Mouse (Mus musculus) gastrocnemius, adult 18-20 months (tissue): Measurements from ENCODE around the gene Ttc21a. TPM values are rescaled to one million over a fixed set of nuclear protein-coding genes. Genes with fewer than 3 reads are reported as not detected.

Experiments used
- DNase-seq: peaks from one replicate; pipeline ENCODE4 v3.0.0; 2021; ENCODE audit warnings: low spot score
- total RNA-seq, 2 experiments: library from RNA; stranded (reverse); gene quantifications; 2 replicates each; pipeline ENCODE4 v1.2.3; 2021

The Ttc21a gene
- total RNA-seq, 2 experiments from 2014 or later = not detected

DNA sequence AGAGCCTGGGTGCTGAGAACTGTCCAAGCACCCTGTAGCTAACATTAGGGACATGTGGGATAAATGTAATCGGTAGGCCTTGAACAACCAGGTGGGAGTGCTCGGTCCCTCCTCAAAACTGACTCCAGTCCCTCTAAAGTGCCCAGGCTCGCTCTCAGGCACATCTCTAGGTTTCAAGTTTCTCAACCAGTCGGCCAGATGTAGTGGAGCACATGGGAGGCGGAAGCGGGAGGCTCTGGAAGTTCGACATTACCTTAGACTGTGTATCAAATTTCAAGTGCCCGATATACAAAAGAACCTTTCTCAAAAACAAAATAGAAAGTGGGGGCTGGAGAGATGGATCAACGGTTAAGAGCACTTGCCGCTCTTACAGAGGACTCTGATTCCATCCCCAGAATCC is 2.2 kb downstream of the Ttc21a start:
- no peak for DNase-seq

DNA sequence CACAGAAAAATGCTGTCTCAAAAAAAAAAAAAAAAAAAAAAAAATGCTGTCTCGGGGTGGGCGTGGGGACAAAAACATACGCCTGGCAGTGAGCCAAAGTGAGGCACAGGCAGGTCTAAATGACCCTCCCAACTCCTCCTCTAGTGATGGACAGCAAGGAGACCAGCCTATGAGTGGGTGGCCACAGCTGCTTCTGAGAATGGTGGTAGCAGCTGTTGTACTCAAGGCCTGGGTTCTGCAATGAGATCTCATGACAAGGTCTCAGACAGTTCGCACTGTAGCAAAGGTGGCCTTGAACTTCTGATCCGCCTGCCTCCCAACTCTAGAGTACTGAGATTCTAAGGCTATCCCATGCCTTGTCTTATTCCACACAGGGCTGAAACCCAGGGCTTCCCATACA is 4.0 kb downstream of the Ttc21a start:
- no peak for DNase-seq

DNA sequence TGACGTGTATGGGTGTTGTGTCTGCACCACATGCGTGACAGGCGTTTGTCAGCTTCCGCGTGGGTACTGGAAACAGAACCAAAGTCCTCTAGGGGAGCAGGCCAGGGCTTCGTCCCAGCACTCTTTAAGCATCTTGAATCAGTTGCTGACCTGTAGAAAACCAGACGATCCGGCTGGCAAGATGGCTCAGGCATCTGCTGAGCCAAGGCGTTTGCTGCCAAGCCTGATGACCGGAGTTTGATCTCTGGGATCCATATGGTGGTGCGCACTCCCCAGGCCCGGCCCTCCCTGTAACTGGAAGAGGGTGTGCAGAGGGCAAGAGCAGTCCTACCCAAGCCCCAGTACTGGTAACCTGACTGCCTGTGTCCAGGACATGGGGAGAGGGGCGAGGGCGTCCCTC is 4.5 kb downstream of the Ttc21a start:
- DNase-seq = no peak

DNA sequence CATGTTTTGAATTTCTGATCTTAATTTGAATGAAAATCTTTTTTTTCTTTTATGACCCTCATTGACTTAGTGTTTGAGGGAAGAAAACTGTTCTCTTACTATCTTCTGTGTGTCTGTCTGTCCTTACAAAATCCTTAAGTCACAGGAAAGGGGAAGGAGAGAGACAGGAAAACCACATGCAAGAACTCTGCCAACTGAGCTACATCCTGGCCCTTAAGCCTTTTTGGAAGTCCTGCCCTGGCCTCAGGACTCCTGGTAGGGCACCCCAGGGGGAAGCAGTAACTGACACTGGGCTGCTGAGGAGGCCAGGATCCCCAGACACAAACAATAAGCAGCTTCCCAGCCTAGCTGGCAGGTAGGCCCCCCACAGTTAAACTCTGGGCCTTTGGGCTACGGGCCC is 5.9 kb downstream of the Ttc21a start:
- DNase-seq = no peak

DNA sequence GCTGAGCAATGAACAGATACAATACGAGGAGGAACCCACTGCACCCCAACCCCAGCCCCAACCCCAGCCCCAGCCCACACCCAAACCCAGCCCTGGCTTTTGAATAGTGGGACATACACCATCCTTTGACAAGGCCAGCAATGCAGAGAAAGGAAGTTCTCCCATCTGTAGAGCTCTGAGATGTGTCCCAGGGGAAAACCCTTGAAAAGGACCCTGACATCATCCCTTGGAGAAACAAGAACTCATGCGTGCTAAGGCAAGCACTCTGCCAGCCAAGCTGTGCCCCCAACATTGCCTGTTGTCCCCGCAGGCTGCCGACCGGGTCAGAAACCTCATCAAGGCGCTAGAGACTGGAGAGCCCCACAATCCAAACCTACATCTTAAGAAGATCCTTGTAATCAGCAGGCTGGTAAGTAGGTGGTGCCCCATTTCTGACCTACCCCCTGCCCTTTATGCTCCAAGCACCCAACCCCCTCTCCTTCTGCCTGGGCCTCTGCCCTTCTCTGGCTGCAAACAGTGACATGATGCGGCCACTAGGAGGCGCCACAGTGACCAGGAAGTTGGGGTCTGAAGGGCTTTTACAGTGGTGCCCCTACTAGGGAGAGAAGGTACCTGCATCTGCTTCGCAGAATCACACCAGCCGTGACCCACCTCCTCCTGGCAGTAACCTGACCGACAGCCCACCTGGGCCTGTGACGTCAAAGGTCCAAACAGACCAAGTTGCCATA is 7.9 kb downstream of the Ttc21a start:
- DNase-seq = no peak

DNA sequence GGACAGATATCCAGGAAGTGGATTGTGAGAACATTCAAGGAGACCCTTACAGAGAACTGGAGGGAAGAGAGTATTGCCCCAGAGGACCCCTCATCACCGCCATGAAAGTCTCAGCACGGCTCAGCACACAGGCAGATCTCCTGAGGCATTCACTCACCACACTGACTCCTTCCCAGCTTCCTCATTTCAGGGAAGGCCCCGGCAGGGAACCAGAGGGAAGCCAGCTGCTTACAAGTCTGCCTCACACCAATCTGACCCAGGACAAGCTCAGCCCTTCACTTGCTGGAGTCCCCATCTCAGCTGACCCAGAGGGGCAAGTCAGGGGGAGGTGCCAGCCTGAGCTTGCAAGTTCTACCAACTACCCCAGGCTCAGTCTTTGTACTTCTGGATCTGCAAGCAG is 11.4 kb downstream of the Ttc21a start:
- DNase-seq = no peak

DNA sequence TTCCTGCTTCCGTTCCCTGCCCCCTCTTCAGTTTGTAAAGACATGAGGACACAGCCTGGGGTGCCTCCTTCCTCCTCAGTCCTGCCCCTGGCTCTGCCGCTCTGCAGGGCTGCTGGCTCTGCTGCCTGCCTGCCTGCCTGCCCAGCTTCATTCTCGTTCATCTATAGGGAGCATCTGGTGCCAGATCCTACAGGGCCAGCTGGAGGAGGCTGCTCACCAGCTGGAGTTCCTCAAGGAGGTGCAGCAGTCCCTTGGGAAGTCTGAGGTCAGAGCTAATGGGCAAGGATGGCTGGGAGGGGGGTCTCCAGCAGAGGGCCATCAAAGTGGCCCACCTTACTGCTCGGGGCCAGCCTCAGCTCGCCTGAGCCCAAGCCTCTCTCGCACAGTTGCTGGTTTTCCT is 13.0 kb downstream of the Ttc21a start:
- no peak for DNase-seq

DNA sequence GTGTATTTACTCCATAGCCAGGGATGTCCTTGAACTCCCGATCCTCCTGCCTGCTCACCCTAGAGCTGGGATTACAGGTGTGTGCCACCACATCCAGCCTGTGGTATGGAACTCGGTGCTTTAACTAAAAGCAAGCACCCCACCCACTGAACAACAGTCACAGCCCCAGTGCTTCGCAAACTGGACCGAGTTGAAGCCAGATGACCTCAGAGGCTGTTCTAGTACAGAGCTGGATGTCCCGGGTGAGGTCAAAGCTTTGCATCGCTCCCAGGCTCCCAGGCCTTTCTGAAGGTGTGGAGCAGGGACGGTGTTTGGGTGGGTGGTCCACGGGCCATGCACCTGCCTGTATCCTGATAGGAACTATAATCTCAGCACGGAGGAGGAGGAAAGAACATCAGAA is 14.0 kb downstream of the Ttc21a start:
- DNase-seq = no peak

DNA sequence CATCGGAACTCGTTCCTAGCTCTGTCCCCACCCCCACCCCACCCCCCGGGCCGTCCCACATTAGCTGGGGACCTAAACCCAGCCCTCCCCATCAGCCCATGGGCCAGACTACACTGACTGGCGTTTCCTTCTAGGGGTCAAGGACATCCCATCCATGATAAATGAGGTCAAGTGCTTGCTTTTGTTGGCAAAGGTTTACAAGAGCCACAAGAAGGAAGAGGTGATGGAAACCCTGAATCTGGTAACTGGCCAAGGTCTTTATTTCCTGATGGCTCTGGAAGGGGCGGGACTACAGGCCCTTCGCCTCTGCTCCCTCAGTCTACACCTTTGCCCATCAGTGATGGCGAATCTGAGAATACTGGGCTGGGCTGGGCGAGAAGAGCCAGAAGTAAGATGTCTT is 21.4 kb downstream of the Ttc21a start:
- no peak for DNase-seq

DNA sequence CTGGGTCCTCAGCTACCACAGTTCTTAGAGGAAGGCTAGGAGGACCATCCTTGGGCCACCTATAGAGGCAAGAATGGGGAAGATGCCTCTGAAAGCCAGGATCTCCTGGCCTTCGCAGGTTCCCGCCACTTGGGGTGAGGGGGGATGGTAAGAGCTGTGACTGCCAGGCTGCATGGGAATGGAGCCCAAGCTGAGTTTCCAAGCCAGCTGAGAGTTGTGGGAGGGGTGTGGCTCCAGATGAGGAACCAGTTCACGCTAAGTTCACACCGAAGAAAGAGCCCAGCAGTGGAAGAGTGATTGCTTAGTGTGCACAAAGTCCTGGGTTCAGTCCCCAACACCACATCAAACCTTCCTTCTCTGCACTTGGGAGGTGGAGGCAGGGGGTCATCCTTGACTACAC is 24.8 kb downstream of the Ttc21a start:
- no peak for DNase-seq

DNA sequence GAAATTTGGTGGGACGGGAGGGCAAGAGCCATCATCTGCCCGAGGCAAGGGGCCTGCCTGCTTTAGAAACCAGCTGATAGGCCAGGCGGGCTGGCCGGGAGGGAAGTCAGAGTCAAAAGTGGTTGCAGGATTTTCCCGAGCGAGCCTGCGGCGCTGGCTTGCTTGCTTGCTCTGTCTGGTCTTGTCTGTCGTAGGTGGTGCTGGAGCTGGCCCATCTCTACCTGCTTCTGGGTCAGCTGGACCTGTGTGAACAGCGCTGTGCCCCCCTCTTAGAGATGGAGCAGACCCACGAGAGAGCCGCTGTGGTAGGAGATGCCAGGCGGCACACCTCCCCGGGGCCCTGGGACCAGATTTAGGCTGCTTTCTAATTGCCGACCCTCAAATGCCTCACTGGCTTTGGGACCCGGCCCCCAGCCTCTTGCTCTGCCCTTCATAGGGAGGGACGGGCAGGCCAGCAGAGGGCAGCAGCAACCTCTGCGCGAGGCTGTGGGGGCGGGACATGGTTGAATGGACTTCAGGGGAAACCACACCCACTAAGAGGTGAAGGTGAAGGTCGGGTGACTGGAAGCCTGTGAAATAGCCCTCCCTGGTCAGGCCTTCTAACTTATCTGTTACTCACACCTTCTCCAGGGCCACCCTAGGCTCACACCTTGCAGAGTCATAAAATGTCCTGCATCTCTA is 25.7 kb downstream of the Ttc21a start:
- peak; percentile 70 for DNase-seq

DNA sequence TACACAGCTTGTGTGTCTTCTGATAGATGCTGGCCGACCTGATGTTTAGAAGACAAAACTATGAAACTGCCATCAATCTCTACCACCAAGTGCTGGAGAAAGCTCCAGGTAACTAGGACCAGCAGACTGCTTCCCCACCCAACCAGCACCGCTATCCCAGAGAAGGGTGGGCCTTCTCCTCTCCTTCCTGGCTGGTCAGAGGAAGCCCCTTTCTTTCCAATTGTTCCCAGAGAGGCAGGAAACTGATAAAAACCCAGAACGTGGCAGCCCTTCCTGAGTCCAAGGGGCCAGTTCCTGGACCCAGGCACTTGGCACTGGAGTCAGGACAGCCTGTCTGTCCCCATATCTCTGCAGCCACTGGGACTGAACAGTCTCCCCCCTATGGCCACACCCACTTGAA is 26.8 kb downstream of the Ttc21a start:
- no peak for DNase-seq

DNA sequence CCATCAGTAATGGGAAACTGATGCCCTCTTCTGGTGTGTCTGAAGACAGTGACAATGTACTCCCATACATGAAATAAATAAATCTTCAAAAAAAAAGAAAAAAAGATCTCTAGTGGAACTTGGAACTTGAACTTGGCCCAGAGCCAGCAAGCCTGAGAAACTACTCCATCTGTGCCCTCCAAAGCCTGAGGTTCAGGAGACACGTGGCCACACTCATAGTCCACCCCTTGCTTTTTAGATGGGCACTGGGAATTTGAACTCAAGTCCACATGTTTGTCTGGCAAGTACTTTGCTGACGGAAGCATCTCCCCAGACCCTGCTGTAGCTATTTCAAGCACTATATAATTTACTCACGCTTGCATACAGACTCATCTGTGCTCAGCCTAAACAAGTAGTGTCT is 27.8 kb downstream of the Ttc21a start:
- DNase-seq = no peak

DNA sequence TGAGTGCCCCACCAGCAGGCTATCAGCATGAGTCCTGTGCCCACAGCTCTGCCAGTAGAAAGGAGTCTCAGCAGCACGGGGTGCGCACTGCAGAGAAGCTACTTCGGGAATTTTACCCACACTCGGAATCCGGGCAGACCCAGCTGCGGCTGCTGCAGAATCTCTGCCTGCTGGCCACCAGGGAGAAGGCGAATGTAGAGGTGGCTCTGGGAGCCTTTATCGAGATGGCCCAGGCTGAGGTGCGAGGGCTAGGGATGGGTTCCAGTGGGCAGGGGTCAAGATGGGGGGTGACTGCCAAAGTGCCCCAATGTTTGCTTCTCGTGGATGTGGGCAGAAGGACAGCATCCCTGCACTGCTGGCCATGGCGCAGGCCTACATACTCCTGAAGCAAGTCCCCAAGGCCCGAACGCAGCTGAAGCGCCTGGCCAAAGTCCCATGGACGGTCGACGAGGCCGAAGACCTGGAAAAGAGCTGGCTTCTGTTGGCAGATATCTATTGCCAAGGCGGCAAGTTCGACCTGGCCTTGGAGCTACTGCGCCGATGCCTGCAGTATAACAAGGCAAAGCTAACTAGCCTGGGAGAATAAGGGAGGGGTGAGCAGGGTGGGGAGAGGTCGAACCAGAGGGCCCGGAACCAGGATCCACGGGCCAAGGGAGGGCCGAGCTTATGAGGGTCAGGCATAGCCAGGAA is 29.0 kb downstream of the Ttc21a start:
- DNase-seq = no peak

DNA sequence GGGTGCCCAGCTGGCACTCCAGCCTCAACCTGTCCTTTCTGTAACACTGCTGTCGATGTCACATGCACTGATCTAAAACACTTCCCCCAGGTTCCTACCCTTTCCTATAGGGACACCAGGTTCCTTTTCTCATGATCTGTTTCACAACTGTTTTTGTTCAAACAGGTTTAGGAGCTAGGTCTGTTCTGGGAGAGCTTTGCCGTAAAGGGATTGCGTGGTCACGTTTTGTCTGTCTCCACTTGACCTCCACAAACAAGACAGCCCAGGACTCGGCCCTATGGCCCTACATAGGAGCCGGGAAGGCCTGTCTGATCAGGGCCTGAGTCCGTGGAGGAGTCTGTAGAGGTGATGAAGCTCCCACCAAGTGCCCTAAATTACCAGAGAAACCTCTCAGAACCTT is 32.4 kb downstream of the Ttc21a start:
- no peak for DNase-seq

DNA sequence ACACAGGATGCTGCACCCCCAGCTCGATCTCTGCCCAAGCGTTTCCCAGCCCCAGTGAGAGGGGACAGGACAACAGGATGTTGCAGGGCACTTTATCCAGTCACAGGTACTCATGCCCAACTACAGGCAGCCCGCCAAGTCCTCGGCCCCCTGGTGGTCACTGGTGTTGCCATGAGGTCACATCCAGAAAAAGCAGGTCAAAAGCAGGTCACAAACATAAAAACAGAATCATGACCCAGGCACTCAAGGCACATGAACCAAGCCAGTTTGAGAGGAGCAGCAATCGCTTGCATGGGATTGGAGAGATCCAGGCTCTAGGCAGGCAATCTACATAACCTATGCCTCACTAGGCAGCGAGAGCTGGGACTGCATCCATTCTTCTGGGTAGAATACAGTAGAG is 32.8 kb downstream of the Ttc21a start:
- DNase-seq = peak; percentile 50

DNA sequence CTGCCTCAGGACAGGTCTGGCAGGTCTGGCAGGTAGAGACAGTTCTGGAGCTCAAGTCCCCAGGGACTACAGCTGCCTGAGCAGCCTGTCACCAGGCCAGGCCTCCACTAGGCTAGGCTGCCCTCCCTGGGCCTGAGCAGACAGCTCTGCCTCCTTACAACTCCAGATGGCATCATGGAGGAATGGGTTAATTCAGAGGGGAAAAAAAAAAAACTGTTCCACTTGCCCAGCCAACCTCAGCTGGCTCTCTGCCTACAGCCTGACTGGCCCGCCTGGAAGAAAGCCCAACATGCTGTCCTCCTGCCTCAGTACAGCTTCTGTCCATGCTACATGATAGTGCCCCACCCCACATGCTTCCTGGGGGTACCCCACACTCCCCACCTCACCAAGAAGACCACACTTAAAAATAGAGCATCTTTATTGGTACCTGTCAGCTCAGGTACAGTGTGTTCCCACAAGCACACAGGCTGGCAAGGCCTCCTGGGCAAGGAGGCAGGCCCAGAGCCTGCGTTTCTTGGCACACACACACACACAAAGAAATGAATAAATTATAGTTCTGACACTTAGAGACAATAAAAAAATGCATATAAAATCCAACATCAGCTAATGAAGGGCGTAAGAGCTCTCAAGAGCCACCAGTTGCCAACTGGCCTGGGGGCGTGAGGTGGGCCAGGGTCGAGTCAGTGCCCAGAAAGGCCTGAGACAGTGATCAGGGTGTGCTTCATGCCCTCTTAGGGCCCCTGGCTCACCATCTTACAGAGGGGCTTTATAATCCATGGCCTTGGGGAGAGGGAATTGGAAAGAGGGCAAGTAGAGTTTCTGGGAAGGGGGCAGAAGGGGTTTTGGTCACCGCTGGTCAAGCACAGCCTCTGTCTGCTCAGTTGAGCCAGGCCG is 33.6 kb downstream of the Ttc21a start:
- DNase-seq = no peak

DNA sequence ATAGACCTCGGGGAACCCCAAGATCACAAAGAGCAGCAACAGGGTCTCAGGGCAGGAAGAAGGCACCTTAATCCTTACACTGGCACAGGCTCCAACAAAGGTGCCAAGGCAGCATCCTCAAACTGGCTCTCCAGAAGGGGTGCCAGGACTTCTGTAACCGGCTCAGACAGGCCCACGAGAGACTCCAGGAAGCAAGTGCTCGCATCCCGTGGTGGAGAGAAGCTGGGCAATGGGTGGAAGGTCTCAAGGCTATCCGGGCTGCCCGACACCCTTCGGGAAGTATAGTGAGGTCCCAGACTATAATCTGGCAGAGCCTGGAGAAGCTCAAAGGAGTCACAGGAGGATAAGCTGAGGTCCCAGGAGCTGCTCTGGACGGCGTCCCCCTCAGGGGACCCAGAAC is 34.8 kb downstream of the Ttc21a start:
- DNase-seq = no peak

DNA sequence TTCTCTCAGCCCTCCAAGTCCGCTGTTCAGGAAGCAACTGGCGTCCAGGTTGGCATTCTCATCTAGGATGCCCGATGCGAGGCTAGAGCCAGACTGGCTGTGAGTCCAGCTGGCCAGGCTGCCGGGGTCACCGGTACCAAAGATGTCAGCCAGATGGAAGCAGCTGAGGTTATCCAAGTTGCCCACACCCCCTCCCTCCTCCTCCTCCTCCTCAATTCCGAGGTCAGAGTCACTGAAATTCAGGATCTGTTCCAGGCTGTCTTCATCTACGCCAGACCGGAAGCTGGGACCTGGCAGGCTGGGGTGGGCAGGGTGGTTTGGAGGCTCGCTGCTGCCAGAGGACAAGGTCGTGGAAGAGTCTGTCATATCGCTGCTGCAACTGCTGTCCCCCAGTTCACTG is 35.2 kb downstream of the Ttc21a start:
- peak; percentile 66 for DNase-seq

DNA sequence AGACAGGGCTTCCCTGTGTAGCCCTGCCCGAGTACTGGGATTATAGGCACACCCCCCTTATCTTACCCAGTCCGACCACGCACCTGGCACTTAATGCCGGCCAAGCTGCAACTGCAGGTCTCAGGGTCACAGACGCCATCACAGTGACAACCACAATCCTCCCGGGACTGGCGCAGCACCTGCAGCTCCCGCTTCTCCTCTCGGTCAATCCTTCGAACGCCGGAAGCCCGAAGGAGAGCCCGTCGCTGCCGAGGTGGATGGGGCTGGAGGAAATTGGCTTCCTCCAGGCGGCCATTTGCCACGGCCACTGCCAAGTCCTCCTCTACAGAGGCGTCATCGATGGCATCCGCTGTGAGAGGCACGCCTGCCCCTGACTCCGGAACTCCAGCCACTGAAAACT is 35.9 kb downstream of the Ttc21a start:
- DNase-seq = no peak

DNA sequence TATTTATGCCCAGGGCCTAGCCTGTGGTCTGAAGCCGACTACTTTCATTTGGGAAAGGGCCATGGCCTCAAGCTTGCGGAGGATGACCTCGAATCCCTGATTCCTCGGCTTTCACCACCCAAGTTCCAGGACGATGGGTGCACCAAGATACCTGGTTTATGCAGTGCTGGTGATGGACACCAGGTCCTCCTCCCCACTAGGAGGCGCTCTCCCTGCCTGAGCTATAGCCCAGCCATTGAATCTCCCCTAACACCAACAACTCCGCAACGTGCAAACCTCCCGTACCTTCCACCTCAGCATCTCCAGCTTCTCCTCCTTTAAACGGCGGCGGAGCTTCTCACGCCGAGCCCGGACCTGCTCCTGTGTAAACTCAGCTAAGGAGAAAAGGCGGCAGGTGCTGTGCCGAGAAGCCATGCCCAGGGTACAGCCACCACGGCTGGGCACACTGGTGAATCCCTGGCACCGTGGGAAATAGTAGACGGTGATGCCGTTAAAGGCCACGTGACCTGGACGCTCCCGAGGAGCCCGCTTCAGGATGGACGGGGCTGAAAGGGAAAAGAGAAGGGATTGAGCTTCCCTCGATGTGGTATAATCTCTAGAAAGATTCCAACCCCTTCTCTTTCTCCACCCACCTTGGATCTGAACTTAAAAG is 36.6 kb downstream of the Ttc21a start:
- no peak for DNase-seq
